Mouse (Mus musculus) stomach, postnatal 0 days (tissue): ENCODE results near the gene Nrxn3. TPM values are rescaled to one million over a fixed set of nuclear protein-coding genes. Genes with fewer than 3 reads are reported as not detected.

Source experiments
- ATAC-seq: fragments of 200-750 bp; cut with Nextera tagmentation; 2 replicates; pipeline ENCODE4 v1.8.0; 2017; ENCODE audit not compliant: low FRiP score, low TSS enrichment
- DNase-seq: peaks from one replicate; pipeline ENCODE4 v3.0.0-alpha.2; 2016; ENCODE audit warnings: low spot score
- H3K27ac ChIP-seq: fragments of 300-500 bp; sonication (generic); replicated peaks from 2 replicates; pipeline ENCODE4 v1.5.1; 2014; ENCODE audit warnings: mild to moderate bottlenecking, control low read depth
- H3K27me3 ChIP-seq: fragments of 300-500 bp; sonication (generic); 2 replicates; pipeline ENCODE4 v1.6.1; 2014; ENCODE audit warnings: low read length; ENCODE audit not compliant: control insufficient read depth, insufficient read depth
- H3K36me3 ChIP-seq: fragments of 300-500 bp; sonication (generic); 2 replicates; pipeline ENCODE4 v1.6.1; 2014; ENCODE audit warnings: low read length, mixed read lengths; ENCODE audit not compliant: control insufficient read depth, insufficient read depth
- H3K4me1 ChIP-seq: fragments of 300-500 bp; sonication (generic); replicated peaks from 2 replicates; pipeline ENCODE4 v1.6.1; 2014; ENCODE audit warnings: antibody characterized with exemption; ENCODE audit not compliant: control insufficient read depth, insufficient read depth
- H3K4me2 ChIP-seq: fragments of 300-500 bp; sonication (generic); replicated peaks from 2 replicates; pipeline ENCODE4 v1.6.1; 2014; ENCODE audit warnings: low read depth, mild to moderate bottlenecking, control low read depth, moderate library complexity
- H3K4me3 ChIP-seq: fragments of 300-500 bp; sonication (generic); 2 replicates; pipeline ENCODE4 v1.5.1; 2014; ENCODE audit warnings: low read depth, low read length, control low read depth
- H3K9ac ChIP-seq: fragments of 300-500 bp; sonication (generic); 2 replicates; pipeline ENCODE4 v1.6.1; 2014; ENCODE audit warnings: mild to moderate bottlenecking, low read length, control low read depth, mixed read lengths
- H3K9me3 ChIP-seq: fragments of 300-500 bp; sonication (generic); 2 replicates; pipeline ENCODE4 v1.6.1; 2016; ENCODE audit warnings: low read length; ENCODE audit not compliant: control insufficient read depth
- CTCF ChIP-seq: IDR thresholded peaks from 2 replicates; pipeline ENCODE4 v1.5.1; 2016; ENCODE audit warnings: antibody characterized with exemption, low read depth, mild to moderate bottlenecking, moderate library complexity
- EP300 ChIP-seq: optimal IDR thresholded peaks from 2 replicates; pipeline ENCODE3; 2016; ENCODE audit warnings: antibody characterized with exemption
- WGBS: fragments of 180-500 bp; shearing (Covaris S2); extraction: QIAGEN DNeasy Blood & Tissue Kit; methylation state at CpG from one replicate; pipeline ENCODE4 v1.1.7; 2014; 5-methylcytosine and 5-hydroxymethylcytosine counted together
- polyA plus RNA-seq: library from polyadenylated mRNA; unstranded; fragments of >200 nt; fragmentation: Nextera tagmentation; extraction: Ambion mirVana; gene quantifications from 2 replicates; pipeline ENCODE4 v1.2.1, GENCODE M21; 2015

The Nrxn3 gene
- polyA plus RNA-seq, 1 experiment from 2014 or later: 1.0 TPM

GRCm38 (mm10) chr12:88818622-88819334 is 96.1 kb downstream of the Nrxn3 start:
- ATAC-seq (peak; percentile 51; the same call in 1 of the 2 replicates), DNase-seq (no peak)
- H3K4me2 ChIP-seq: no peak overlapping the region
- H3K36me3 ChIP-seq: no peaks in the 10 kb centered on the region
- no peaks in the 10 kb centered on the region for H3K27me3 ChIP-seq
- no peaks in the 10 kb centered on the region for H3K4me1 ChIP-seq
- 53% methylated on average over 4 of the region's 4 CpGs for WGBS
- no peak overlapping the region for H3K9ac ChIP-seq
- no peak overlapping the region for H3K4me3 ChIP-seq
- no peak overlapping the region for H3K27ac ChIP-seq
- TF ChIP-seq EP300 (no peak), CTCF (no peak)
- H3K9me3 ChIP-seq: no peaks in the 10 kb centered on the region

GRCm38 (mm10) chr12:88819335-88819709 is 96.6 kb downstream of the Nrxn3 start:
- 55% methylated on average over 5 of the region's 5 CpGs for WGBS
- Histone ChIP-seq H3K36me3 (no peaks in the 10 kb centered on the region), H3K27me3 (no peaks in the 10 kb centered on the region), H3K27ac (no peak overlapping the region), H3K4me1 (no peaks in the 10 kb centered on the region), H3K4me3 (no peak overlapping the region), H3K9me3 (no peaks in the 10 kb centered on the region), H3K4me2 (no peak overlapping the region), H3K9ac (no peak overlapping the region)
- DNase-seq (no peak), ATAC-seq (no peak)
- TF ChIP-seq EP300: no peak
- TF ChIP-seq CTCF: no peak

- Histone ChIP-seq H3K4me3 (no peak overlapping the region), H3K4me1 (no peaks in the 10 kb centered on the region), H3K27ac (no peak overlapping the region), H3K4me2 (no peak overlapping the region), H3K9ac (no peak overlapping the region), H3K27me3 (no peaks in the 10 kb centered on the region), H3K36me3 (no peaks in the 10 kb centered on the region), H3K9me3 (no peaks in the 10 kb centered on the region)
- DNase-seq: no peak
- no peak for TF ChIP-seq CTCF
- no peak for TF ChIP-seq EP300
- no peak for ATAC-seq
- 39% methylated on average over 3 of the region's 3 CpGs for WGBS
Measured at GRCm38 (mm10) chr12:88820131-88820530, 97.5 kb downstream of the Nrxn3 start.

- TF ChIP-seq EP300 (no peak), CTCF (no peak)
- ATAC-seq (no peak), DNase-seq (no peak)
- no peak overlapping the region for H3K27ac ChIP-seq
- no peaks in the 10 kb centered on the region for H3K4me1 ChIP-seq
- H3K9ac ChIP-seq: no peak overlapping the region
- no peak overlapping the region for H3K4me2 ChIP-seq
- no peaks in the 10 kb centered on the region for H3K9me3 ChIP-seq
- WGBS: 92% methylated on average over 1 of the region's 1 CpGs
- no peaks in the 10 kb centered on the region for H3K36me3 ChIP-seq
- no peaks in the 10 kb centered on the region for H3K27me3 ChIP-seq
- no peak overlapping the region for H3K4me3 ChIP-seq
Measured at GRCm38 (mm10) chr12:88830851-88831250, 108.2 kb downstream of the Nrxn3 start.

- H3K27me3 ChIP-seq: no peaks in the 10 kb centered on the region
- H3K9me3 ChIP-seq: no peaks in the 10 kb centered on the region
- H3K27ac ChIP-seq: no peak overlapping the region
- no peaks in the 10 kb centered on the region for H3K36me3 ChIP-seq
- TF ChIP-seq EP300: no peak
- no peak for TF ChIP-seq CTCF
- no peaks in the 10 kb centered on the region for H3K4me1 ChIP-seq
- no peak for DNase-seq
- H3K9ac ChIP-seq: no peak overlapping the region
- no peak for ATAC-seq
- H3K4me2 ChIP-seq: no peak overlapping the region
- 22% methylated on average over 2 of the region's 2 CpGs for WGBS
- H3K4me3 ChIP-seq: no peak overlapping the region
Measured at GRCm38 (mm10) chr12:88835821-88836220, 113.1 kb downstream of the Nrxn3 start.

GRCm38 (mm10) chr12:88839724-88840123 is 117.0 kb downstream of the Nrxn3 start:
- 85% methylated on average over 7 of the region's 7 CpGs for WGBS
- no peak overlapping the region for H3K4me3 ChIP-seq
- no peak for DNase-seq
- no peaks in the 10 kb centered on the region for H3K4me1 ChIP-seq
- TF ChIP-seq EP300 (no peak), CTCF (no peak)
- ATAC-seq: no peak
- H3K27ac ChIP-seq: no peak overlapping the region
- no peaks in the 10 kb centered on the region for H3K27me3 ChIP-seq
- H3K36me3 ChIP-seq: no peaks in the 10 kb centered on the region
- no peak overlapping the region for H3K9ac ChIP-seq
- no peaks in the 10 kb centered on the region for H3K9me3 ChIP-seq
- H3K4me2 ChIP-seq: no peak overlapping the region
